In genomic region chr8:126805365-126806180, GRCm38 (mm10) we compare ENCODE assay signal across 8 mouse cellular contexts.
DNase-seq lines count a peak whose midpoint lies in the region; ATAC-seq and TF ChIP-seq lines count a peak whose summit lies in the region.

No protein-coding gene starts in this region.

- H3K4me3 ChIP-seq in hindbrain, embryonic 10.5 days = no peak overlapping the region
- no peak overlapping the region for H3K4me3 ChIP-seq in hindbrain, embryonic 11.5 days (ENCODE audit: low read depth, low read length)
- H3K4me3 ChIP-seq in heart, adult 2 months = no peak overlapping the region
- H3K4me3 ChIP-seq in lung, embryonic 14.5 days (ENCODE audit: low read depth, low read length) = no peak overlapping the region
- H3K4me3 ChIP-seq in stomach, postnatal 0 days (ENCODE audit: low read depth, low read length) = no peak overlapping the region

- peak overlapping the region; percentile 84 for H3K27ac ChIP-seq in hindbrain, embryonic 10.5 days
- H3K27ac ChIP-seq in hindbrain, embryonic 11.5 days (ENCODE audit: low read depth, low read length) = no peak overlapping the region
- peak overlapping the region; percentile 95 for H3K27ac ChIP-seq in heart, adult 2 months
- H3K27ac ChIP-seq in lung, embryonic 14.5 days (ENCODE audit: low read depth) = peak overlapping the region; percentile 67
- H3K27ac ChIP-seq in stomach, postnatal 0 days (replicated peaks) = peak overlapping the region; percentile 77

- H3K79me2 ChIP-seq in heart, adult 2 months (replicated peaks; ENCODE audit: control insufficient read depth, insufficient read depth, low read length) = no peaks in the 10 kb centered on the region

- peak; percentile 50; the same call in 1 of the 2 replicates for TF ChIP-seq POLR2A in heart, adult 2 months (IDR thresholded peaks at IDR 0.05; ENCODE audit: insufficient read depth, low read depth, low read length)

- DNase-seq in hindbrain, embryonic 10.5 days (ENCODE audit: low spot score) = peak; percentile 38
- DNase-seq in hindbrain, embryonic 11.5 days (ENCODE audit: low spot score) = no peak
- DNase-seq in adrenal gland, postnatal 14 days = peak; percentile 76
- peak; percentile 81 to 90 for DNase-seq in heart, adult 2 months
- peak; percentile 75 for DNase-seq in kidney, adult 18-20 months
- peak; percentile 73 for DNase-seq in lung, embryonic 14.5 days
- peak; percentile 53 for DNase-seq in stomach, postnatal 0 days (ENCODE audit: low spot score)
- DNase-seq in right cerebral cortex, postnatal 36 days (ENCODE audit: low spot score in 2 of 2) = no peak

- H3K4me1 ChIP-seq in hindbrain, embryonic 10.5 days (replicated peaks) = peaks cover 15% of the 10 kb centered on the region
- no peaks in the 10 kb centered on the region for H3K4me1 ChIP-seq in hindbrain, embryonic 11.5 days (replicated peaks; ENCODE audit: control insufficient read depth, insufficient read depth, low read length)
- H3K4me1 ChIP-seq in heart, adult 2 months (ENCODE audit: control insufficient read depth, insufficient read depth, low read length) = peaks cover 30% of the 10 kb centered on the region
- H3K4me1 ChIP-seq in lung, embryonic 14.5 days (ENCODE audit: insufficient read depth) = peaks cover 4% of the 10 kb centered on the region
- no peaks in the 10 kb centered on the region; the same call in 1 of the 2 replicates for H3K4me1 ChIP-seq in stomach, postnatal 0 days (replicated peaks; ENCODE audit: control insufficient read depth, insufficient read depth)

- TF ChIP-seq CTCF in heart, adult 2 months (IDR thresholded peaks at IDR 0.05) = no peak
- TF ChIP-seq CTCF in lung, embryonic 14.5 days (IDR thresholded peaks at IDR 0.05; ENCODE audit: low read depth) = no peak
- TF ChIP-seq CTCF in stomach, postnatal 0 days (IDR thresholded peaks at IDR 0.05; ENCODE audit: low read depth) = no peak

- H3K4me2 ChIP-seq in hindbrain, embryonic 11.5 days (replicated peaks; ENCODE audit: low read depth, low read length) = no peak overlapping the region
- no peak overlapping the region for H3K4me2 ChIP-seq in lung, embryonic 14.5 days
- H3K4me2 ChIP-seq in stomach, postnatal 0 days (replicated peaks; ENCODE audit: low read depth) = no peak overlapping the region

- H3K9me3 ChIP-seq in hindbrain, embryonic 10.5 days = no peaks in the 10 kb centered on the region
- H3K9me3 ChIP-seq in hindbrain, embryonic 11.5 days (ENCODE audit: control insufficient read depth, low read length) = no peaks in the 10 kb centered on the region
- no peaks in the 10 kb centered on the region for H3K9me3 ChIP-seq in lung, embryonic 14.5 days (ENCODE audit: low read depth, low read length)
- no peaks in the 10 kb centered on the region for H3K9me3 ChIP-seq in stomach, postnatal 0 days (ENCODE audit: control insufficient read depth, low read length)

- no peak overlapping the region for H3K9ac ChIP-seq in hindbrain, embryonic 11.5 days (ENCODE audit: low read depth, low read length)
- no peak overlapping the region for H3K9ac ChIP-seq in heart, adult 2 months (ENCODE audit: low read depth, low read length)
- H3K9ac ChIP-seq in lung, embryonic 14.5 days = no peak overlapping the region
- peak overlapping the region; percentile 23; the same call in 1 of the 2 replicates for H3K9ac ChIP-seq in stomach, postnatal 0 days (ENCODE audit: low read length)

- no peaks in the 10 kb centered on the region for H3K36me3 ChIP-seq in hindbrain, embryonic 10.5 days
- no peaks in the 10 kb centered on the region for H3K36me3 ChIP-seq in hindbrain, embryonic 11.5 days (ENCODE audit: control insufficient read depth, insufficient read depth, low read length)
- H3K36me3 ChIP-seq in heart, adult 2 months (ENCODE audit: control insufficient read depth, insufficient read depth, low read length) = peaks cover 3% of the 10 kb centered on the region; the same call in 1 of the 2 replicates
- no peaks in the 10 kb centered on the region for H3K36me3 ChIP-seq in lung, embryonic 14.5 days (ENCODE audit: insufficient read depth)
- H3K36me3 ChIP-seq in stomach, postnatal 0 days (ENCODE audit: control insufficient read depth, insufficient read depth, low read length) = no peaks in the 10 kb centered on the region

- WGBS in hindbrain, embryonic 10.5 days = 51% methylated on average over 13 of the region's 13 CpGs
- WGBS in hindbrain, embryonic 11.5 days = 51% methylated on average over 13 of the region's 13 CpGs
- WGBS in heart, adult 2 months = 42% methylated on average over 13 of the region's 13 CpGs
- WGBS in lung, embryonic 14.5 days = 30% methylated on average over 13 of the region's 13 CpGs
- 36% methylated on average over 13 of the region's 13 CpGs for WGBS in stomach, postnatal 0 days

- TF ChIP-seq EP300 in heart, adult 2 months (IDR thresholded peaks at IDR 0.05; ENCODE audit: insufficient read depth, low read depth, low read length) = peak; percentile 99
- TF ChIP-seq EP300 in stomach, postnatal 0 days (optimal IDR thresholded peaks at IDR 0.05) = no peak

- intact Hi-C loops in heart, adult 2 months (cut with DNase I) = loop anchor here (1.0 to 2.0 kb wide), 8 partner anchors 21 to 309 kb away; no protein-coding TSS in a partner anchor

- no peak for ATAC-seq in hindbrain, embryonic 11.5 days (ENCODE audit: low FRiP score)
- peak; percentile 85 for ATAC-seq in lung, embryonic 14.5 days (ENCODE audit: insufficient read depth)
- peak; percentile 65 for ATAC-seq in stomach, postnatal 0 days (ENCODE audit: low FRiP score, low TSS enrichment)

- peaks cover 3% of the 10 kb centered on the region; the same call in 1 of the 2 replicates for H3K27me3 ChIP-seq in hindbrain, embryonic 10.5 days (ENCODE audit: insufficient read depth, poor library complexity, severe bottlenecking)
- H3K27me3 ChIP-seq in hindbrain, embryonic 11.5 days (ENCODE audit: control insufficient read depth, insufficient read depth, low read length) = no peaks in the 10 kb centered on the region
- H3K27me3 ChIP-seq in heart, adult 2 months (ENCODE audit: control insufficient read depth, insufficient read depth, low read length) = no peaks in the 10 kb centered on the region
- no peaks in the 10 kb centered on the region for H3K27me3 ChIP-seq in lung, embryonic 14.5 days (ENCODE audit: insufficient read depth, low read length)
- no peaks in the 10 kb centered on the region for H3K27me3 ChIP-seq in stomach, postnatal 0 days (ENCODE audit: control insufficient read depth, insufficient read depth, low read length)

Comparison
In these comparisons a context has a peak if more than half of its experiments do, and no peak if none do; other contexts are left out.
1. DNase-seq: peak in hindbrain, embryonic 10.5 days (single experiment), adrenal gland, postnatal 14 days (single experiment), heart, adult 2 months (2 of 2), kidney, adult 18-20 months (single experiment), lung, embryonic 14.5 days (single experiment) and stomach, postnatal 0 days (single experiment); none in hindbrain, embryonic 11.5 days (single experiment) and right cerebral cortex, postnatal 36 days (0 of 2).